Mouse (Mus musculus) lung, adult 2 months (tissue): Measurements from ENCODE around the gene Gpr27.

Source experiments
- CTCF ChIP-seq: fragments of 200-500 bp; IDR thresholded peaks from 2 replicates; pipeline ENCODE4 v1.5.1; 2011; ENCODE audit warnings: mild to moderate bottlenecking, low read length, control low read depth; ENCODE audit not compliant: insufficient read depth
- POLR2A ChIP-seq: fragments of 200-500 bp; IDR thresholded peaks from 2 replicates; pipeline ENCODE4 v1.6.1; 2011; ENCODE audit warnings: low read depth, mild to moderate bottlenecking, control low read depth, low read length, borderline replicate concordance; ENCODE audit errors: extremely low read depth

GRCm38 (mm10) chr6:99678108-99678507, 14.4 kb upstream of the Gpr27 start:
- TF ChIP-seq CTCF (no peak), POLR2A (no peak)
